Comparison of ENCODE assay signal across 14 mouse cellular contexts in genomic region chr14:21719646-21720383, GRCm38 (mm10). TPM values are rescaled to one million over a fixed set of nuclear protein-coding genes. Genes with fewer than 3 reads are reported as not detected.
A peak's percentile ranks its signal among the peaks of the same experiment; 100 is the strongest.
DNase-seq lines count a peak whose midpoint lies in the region; ATAC-seq and TF ChIP-seq lines count a peak whose summit lies in the region.
"Had no signal": no experiment of that assay in that cellular context is flagged by ENCODE, and none has a peak within 500 bp of the region (broad histone marks: within the 10 kb centered on the region; RNA-seq: fewer than 3 reads in every experiment).

No protein-coding gene starts in this region.

- H3K9me3 ChIP-seq in forebrain, embryonic 10.5 days, result peaks cover 8% of the 10 kb centered on the region
- 0 out of 2 replicates have a peak, but pooled peaks cover 5% of the 10 kb centered on the region for H3K9me3 ChIP-seq in forebrain, embryonic 12.5 days
- no peaks in the 10 kb centered on the region for H3K9me3 ChIP-seq in hindbrain, postnatal 0 days (ENCODE audit: low read length)
- no peaks in the 10 kb centered on the region for H3K9me3 ChIP-seq in hindbrain, embryonic 12.5 days (replicated peaks)
- H3K9me3 ChIP-seq in embryonic facial prominence, embryonic 11.5 days (replicated peaks; ENCODE audit: control insufficient read depth, low read length), result no peaks in the 10 kb centered on the region
- no peaks in the 10 kb centered on the region for H3K9me3 ChIP-seq in limb, embryonic 15.5 days

- no peak overlapping the region for H3K4me2 ChIP-seq in forebrain, embryonic 12.5 days
- no peak overlapping the region for H3K4me2 ChIP-seq in hindbrain, postnatal 0 days (ENCODE audit: low read depth, low read length)
- no peak overlapping the region for H3K4me2 ChIP-seq in hindbrain, embryonic 12.5 days (replicated peaks)
- H3K4me2 ChIP-seq in embryonic facial prominence, embryonic 11.5 days (ENCODE audit: low read depth, low read length), result no peak overlapping the region
- no peak overlapping the region for H3K4me2 ChIP-seq in limb, embryonic 15.5 days

- 0 out of 2 replicates have a peak overlapping the region, but pooled peaks have one; percentile 40 for H3K27ac ChIP-seq in forebrain, embryonic 10.5 days
- H3K27ac ChIP-seq in forebrain, embryonic 12.5 days, result no peak overlapping the region
- H3K27ac ChIP-seq in hindbrain, postnatal 0 days, result no peak overlapping the region
- no peak overlapping the region; the same call in 1 of the 2 replicates for H3K27ac ChIP-seq in hindbrain, embryonic 12.5 days
- 0 out of 2 replicates have a peak overlapping the region, but pooled peaks have one; percentile 20 for H3K27ac ChIP-seq in embryonic facial prominence, embryonic 11.5 days (replicated peaks; ENCODE audit: low read depth, low read length)
- H3K27ac ChIP-seq in limb, embryonic 15.5 days, result peak overlapping the region; percentile 61
- H3K27ac ChIP-seq: left cerebral cortex, adult 2 months had no signal

- no peak; the same call in 1 of the 2 replicates for ATAC-seq in forebrain, embryonic 12.5 days (ENCODE audit: low FRiP score)
- no peak for ATAC-seq in hindbrain, postnatal 0 days
- ATAC-seq in hindbrain, embryonic 12.5 days (ENCODE audit: low FRiP score), result no peak
- peak; percentile 76 for ATAC-seq in embryonic facial prominence, embryonic 11.5 days (replicated peaks; ENCODE audit: insufficient number of reproducible peaks, low FRiP score, low TSS enrichment, low read depth)
- 0 out of 2 replicates have a peak, but pooled peaks have one; percentile 16 for ATAC-seq in limb, embryonic 15.5 days (ENCODE audit: insufficient number of reproducible peaks, low FRiP score, low TSS enrichment, low read depth)

- H3K36me3 ChIP-seq in forebrain, embryonic 10.5 days (replicated peaks), result no peaks in the 10 kb centered on the region
- H3K36me3 ChIP-seq in forebrain, embryonic 12.5 days (replicated peaks), result no peaks in the 10 kb centered on the region
- H3K36me3 ChIP-seq in hindbrain, postnatal 0 days (ENCODE audit: insufficient read depth, low read length), result no peaks in the 10 kb centered on the region
- no peaks in the 10 kb centered on the region for H3K36me3 ChIP-seq in hindbrain, embryonic 12.5 days
- H3K36me3 ChIP-seq in embryonic facial prominence, embryonic 11.5 days (replicated peaks; ENCODE audit: control insufficient read depth, insufficient read depth, low read depth, low read length), result no peaks in the 10 kb centered on the region
- no peaks in the 10 kb centered on the region for H3K36me3 ChIP-seq in limb, embryonic 15.5 days

- TF ChIP-seq CTCF in hindbrain, postnatal 0 days (IDR thresholded peaks at IDR 0.05; ENCODE audit: low read depth), result no peak

- H3K4me1 ChIP-seq in forebrain, embryonic 10.5 days, result peaks cover 36% of the 10 kb centered on the region
- peaks cover 17% of the 10 kb centered on the region for H3K4me1 ChIP-seq in forebrain, embryonic 12.5 days
- no peaks in the 10 kb centered on the region for H3K4me1 ChIP-seq in hindbrain, postnatal 0 days (ENCODE audit: insufficient read depth, low read length)
- peaks cover 7% of the 10 kb centered on the region for H3K4me1 ChIP-seq in hindbrain, embryonic 12.5 days
- H3K4me1 ChIP-seq in embryonic facial prominence, embryonic 11.5 days (ENCODE audit: control insufficient read depth, insufficient read depth, low read length), result no peaks in the 10 kb centered on the region; the same call in 1 of the 2 replicates
- peaks cover 16% of the 10 kb centered on the region for H3K4me1 ChIP-seq in limb, embryonic 15.5 days

- no peak overlapping the region for H3K9ac ChIP-seq in forebrain, embryonic 12.5 days
- H3K9ac ChIP-seq in hindbrain, postnatal 0 days (replicated peaks; ENCODE audit: low read length), result no peak overlapping the region
- no peak overlapping the region for H3K9ac ChIP-seq in hindbrain, embryonic 12.5 days
- no peak overlapping the region for H3K9ac ChIP-seq in embryonic facial prominence, embryonic 11.5 days (replicated peaks; ENCODE audit: low read length)
- H3K9ac ChIP-seq in limb, embryonic 15.5 days, result no peak overlapping the region

- no peak overlapping the region for H3K4me3 ChIP-seq in forebrain, embryonic 10.5 days
- H3K4me3 ChIP-seq in forebrain, embryonic 12.5 days (replicated peaks), result no peak overlapping the region
- H3K4me3 ChIP-seq in hindbrain, postnatal 0 days (ENCODE audit: low read length), result no peak overlapping the region
- H3K4me3 ChIP-seq in hindbrain, embryonic 12.5 days, result no peak overlapping the region
- no peak overlapping the region for H3K4me3 ChIP-seq in embryonic facial prominence, embryonic 11.5 days (ENCODE audit: low read depth, low read length)
- H3K4me3 ChIP-seq in limb, embryonic 15.5 days, result no peak overlapping the region
- H3K4me3 ChIP-seq: left cerebral cortex, adult 2 months; myocyte had no signal

- peaks cover 29% of the 10 kb centered on the region for H3K27me3 ChIP-seq in forebrain, embryonic 10.5 days (ENCODE audit: poor library complexity, severe bottlenecking)
- no peaks in the 10 kb centered on the region for H3K27me3 ChIP-seq in forebrain, embryonic 12.5 days
- no peaks in the 10 kb centered on the region for H3K27me3 ChIP-seq in hindbrain, postnatal 0 days (ENCODE audit: insufficient read depth, low read length)
- no peaks in the 10 kb centered on the region; the same call in 1 of the 2 replicates for H3K27me3 ChIP-seq in hindbrain, embryonic 12.5 days
- no peaks in the 10 kb centered on the region for H3K27me3 ChIP-seq in embryonic facial prominence, embryonic 11.5 days (ENCODE audit: control insufficient read depth, insufficient read depth, low read length)
- H3K27me3 ChIP-seq in limb, embryonic 15.5 days, result no peaks in the 10 kb centered on the region

- no peak for DNase-seq in forebrain, embryonic 10.5 days (ENCODE audit: extremely low spot score, low spot score)
- peak; percentile 28 for DNase-seq in hindbrain, postnatal 0 days (ENCODE audit: low spot score)
- peak; percentile 67 for DNase-seq in embryonic facial prominence, embryonic 11.5 days (ENCODE audit: low spot score)
- DNase-seq in lung, postnatal 36 days, result no peak
- no peak for DNase-seq in cerebellum, postnatal 25 days
- DNase-seq: cerebellum, adult 8-10 months; lung, postnatal 14 days had no signal

- WGBS in forebrain, embryonic 10.5 days, result 69% methylated on average over 17 of the region's 17 CpGs
- WGBS in forebrain, embryonic 12.5 days, result 52% methylated on average over 17 of the region's 17 CpGs
- WGBS in hindbrain, postnatal 0 days, result 46% methylated on average over 17 of the region's 17 CpGs
- 46% methylated on average over 17 of the region's 17 CpGs for WGBS in hindbrain, embryonic 12.5 days
- 24% methylated on average over 17 of the region's 17 CpGs for WGBS in embryonic facial prominence, embryonic 11.5 days
- WGBS in limb, embryonic 15.5 days, result 31% methylated on average over 17 of the region's 17 CpGs

RNA-seq across cellular contexts. Expression of gene Dupd1, which starts 5.4 kb away (rescaled TPM):
- polyA plus RNA-seq in forebrain, embryonic 10.5 days (2016; fragmentation: Nextera tagmentation; extraction: Ambion mirVana), result not detected in 2 replicates
- not detected in 2 replicates for polyA plus RNA-seq in forebrain, embryonic 12.5 days (2016; fragmentation: Nextera tagmentation; extraction: Ambion mirVana)
- not detected in 2 replicates for total RNA-seq in hindbrain, postnatal 0 days (2014; rRNA removed)
- 0.29 TPM in 1 of 2 replicates, not detected in the other for polyA plus RNA-seq in hindbrain, postnatal 0 days (2015; fragmentation: Nextera tagmentation; extraction: Ambion mirVana)
- polyA plus RNA-seq in hindbrain, embryonic 12.5 days (2016; fragmentation: Nextera tagmentation; extraction: Ambion mirVana), result 0.25 and 0.31 TPM in 2 replicates
- 0.18 and 0.31 TPM in 2 replicates for polyA plus RNA-seq in embryonic facial prominence, embryonic 11.5 days (2014; fragmentation: Nextera tagmentation; extraction: Ambion mirVana)
- 0.47 and 2.1 TPM in 2 replicates for polyA plus RNA-seq in limb, embryonic 15.5 days (2015; fragmentation: Nextera tagmentation; extraction: Ambion mirVana)
- total RNA-seq: ES-E14; hematopoietic stem cell, adult 5-6 weeks; left cerebral cortex, adult 2 months had no signal

RNA-seq across cellular contexts. Expression of gene Samd8, which starts 30.5 kb away (rescaled TPM):
- 9.4 and 11.4 TPM in 2 replicates for polyA plus RNA-seq in forebrain, embryonic 10.5 days (2016; fragmentation: Nextera tagmentation; extraction: Ambion mirVana)
- polyA plus RNA-seq in forebrain, embryonic 12.5 days (2016; fragmentation: Nextera tagmentation; extraction: Ambion mirVana), result 13.9 and 17.0 TPM in 2 replicates
- total RNA-seq in hindbrain, postnatal 0 days (2014; rRNA removed), result 62.4 and 71.8 TPM in 2 replicates
- 24.9 and 25.5 TPM in 2 replicates for polyA plus RNA-seq in hindbrain, postnatal 0 days (2015; fragmentation: Nextera tagmentation; extraction: Ambion mirVana)
- polyA plus RNA-seq in hindbrain, embryonic 12.5 days (2016; fragmentation: Nextera tagmentation; extraction: Ambion mirVana), result 15.9 and 19.0 TPM in 2 replicates
- 11.9 and 13.8 TPM in 2 replicates for polyA plus RNA-seq in embryonic facial prominence, embryonic 11.5 days (2014; fragmentation: Nextera tagmentation; extraction: Ambion mirVana)
- polyA plus RNA-seq in limb, embryonic 15.5 days (2015; fragmentation: Nextera tagmentation; extraction: Ambion mirVana), result 10.7 and 11.1 TPM in 2 replicates

RNA-seq across cellular contexts. Expression of gene Dusp13, which starts 31.2 kb away (rescaled TPM):
- not detected in 2 replicates for polyA plus RNA-seq in forebrain, embryonic 10.5 days (2016; fragmentation: Nextera tagmentation; extraction: Ambion mirVana)
- polyA plus RNA-seq in forebrain, embryonic 12.5 days (2016; fragmentation: Nextera tagmentation; extraction: Ambion mirVana), result not detected in 2 replicates
- not detected in 2 replicates for total RNA-seq in hindbrain, postnatal 0 days (2014; rRNA removed)
- polyA plus RNA-seq in hindbrain, postnatal 0 days (2015; fragmentation: Nextera tagmentation; extraction: Ambion mirVana), result 0.25 and 0.71 TPM in 2 replicates
- 0.43 TPM in 1 of 2 replicates, not detected in the other for polyA plus RNA-seq in hindbrain, embryonic 12.5 days (2016; fragmentation: Nextera tagmentation; extraction: Ambion mirVana)
- not detected in 2 replicates for polyA plus RNA-seq in embryonic facial prominence, embryonic 11.5 days (2014; fragmentation: Nextera tagmentation; extraction: Ambion mirVana)
- polyA plus RNA-seq in limb, embryonic 15.5 days (2015; fragmentation: Nextera tagmentation; extraction: Ambion mirVana), result 0.20 and 1.6 TPM in 2 replicates
- total RNA-seq: hematopoietic stem cell, adult 5-6 weeks; left cerebral cortex, adult 2 months had no signal

Comparison
In these comparisons a context has a peak if more than half of its experiments do, and no peak if none do; other contexts are left out.
1. H3K27ac ChIP-seq: peak in forebrain, embryonic 10.5 days (single experiment), embryonic facial prominence, embryonic 11.5 days (single experiment) and limb, embryonic 15.5 days (single experiment); none in forebrain, embryonic 12.5 days (single experiment), hindbrain, postnatal 0 days (single experiment) and hindbrain, embryonic 12.5 days (single experiment).
2. DNase-seq: peak in hindbrain, postnatal 0 days (single experiment) and embryonic facial prominence, embryonic 11.5 days (single experiment); none in forebrain, embryonic 10.5 days (single experiment), lung, postnatal 36 days (single experiment) and cerebellum, postnatal 25 days (0 of 2).
3. ATAC-seq: peak in embryonic facial prominence, embryonic 11.5 days (single experiment) and limb, embryonic 15.5 days (single experiment); none in forebrain, embryonic 12.5 days (single experiment), hindbrain, postnatal 0 days (single experiment) and hindbrain, embryonic 12.5 days (single experiment).